Mouse (Mus musculus): Measurements from ENCODE around the gene Acsf3.

The Acsf3 gene

DNA sequence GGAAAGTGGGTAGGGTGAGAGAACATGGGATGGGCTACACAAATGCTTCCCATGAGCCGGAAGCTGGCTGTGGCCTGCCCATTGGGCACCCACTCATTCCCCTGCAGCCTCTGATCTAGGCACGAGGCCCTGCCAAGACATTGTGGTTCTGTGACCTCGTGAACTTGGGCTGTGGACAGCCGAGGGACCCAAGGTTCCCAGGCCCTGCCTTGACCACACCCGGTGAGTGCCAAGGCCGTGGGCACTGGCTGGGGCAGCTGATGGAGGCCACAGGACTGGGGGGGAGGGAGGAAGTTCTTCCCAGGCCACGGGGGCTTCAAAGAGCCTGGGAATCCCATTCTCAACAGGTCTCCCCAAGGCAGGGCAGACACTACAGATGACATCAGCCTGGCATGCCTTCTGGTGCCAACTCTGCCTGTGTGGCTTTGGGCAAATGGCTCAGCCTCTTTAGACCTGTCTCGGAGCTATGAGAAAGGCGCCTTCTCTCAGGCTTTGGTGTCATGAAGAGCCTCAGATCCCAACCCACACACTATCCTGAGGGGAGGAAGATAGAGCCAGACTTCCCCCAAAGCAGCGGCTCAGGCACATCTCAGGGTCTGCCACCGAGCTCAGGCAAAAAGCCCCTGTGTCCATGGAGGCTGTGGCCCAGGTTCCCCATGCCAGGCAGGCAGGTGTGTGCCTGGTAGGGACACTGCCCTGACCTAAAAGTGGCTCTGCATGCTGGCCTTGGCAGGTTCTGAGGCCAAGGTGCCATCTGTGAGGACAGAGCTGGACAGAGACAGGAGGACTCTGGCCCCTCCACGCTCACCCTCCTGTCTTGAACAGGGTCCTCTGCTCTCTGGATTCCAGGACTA is 76.6 kb downstream of the Acsf3 start:
- DNase-seq (ENCODE audit: low spot score in 2 of 2), result no peak

GRCm38 (mm10) chr8:122852546-122852905 is 77.2 kb downstream of the Acsf3 start:
- no peak for DNase-seq (ENCODE audit: low spot score in 2 of 2)

- no peak for DNase-seq (ENCODE audit: low spot score in 2 of 2)
Measured at GRCm38 (mm10) chr8:122853340-122853771, 78.1 kb downstream of the Acsf3 start.

GRCm38 (mm10) chr8:122854388-122854787 is 79.1 kb downstream of the Acsf3 start:
- DNase-seq (ENCODE audit: low spot score in 2 of 2), result no peak

- DNase-seq (ENCODE audit: low spot score in 2 of 2), result no peak
Measured at GRCm38 (mm10) chr8:122855123-122855522, 79.8 kb downstream of the Acsf3 start.

DNA sequence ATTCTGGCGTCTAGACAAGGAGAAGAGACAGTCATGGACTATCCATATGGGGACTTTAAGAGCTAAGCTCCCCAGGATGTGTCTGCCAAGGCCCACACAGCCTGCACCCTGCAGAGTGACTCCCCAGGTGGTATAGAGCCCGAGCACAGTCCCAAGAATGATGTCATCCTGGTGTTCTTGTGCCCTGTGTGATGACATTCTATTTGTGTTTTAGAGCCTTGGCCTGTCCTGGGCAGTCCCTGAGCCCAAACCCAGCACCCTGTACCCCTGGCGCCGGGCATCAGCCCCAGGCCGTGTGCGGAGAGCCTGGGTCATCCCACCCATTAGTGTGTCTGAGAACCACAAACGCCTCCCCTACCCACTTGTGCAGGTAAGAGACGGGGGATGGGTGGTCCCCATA is 81.0 kb downstream of the Acsf3 start:
- no peak for DNase-seq (ENCODE audit: low spot score in 2 of 2)

DNA sequence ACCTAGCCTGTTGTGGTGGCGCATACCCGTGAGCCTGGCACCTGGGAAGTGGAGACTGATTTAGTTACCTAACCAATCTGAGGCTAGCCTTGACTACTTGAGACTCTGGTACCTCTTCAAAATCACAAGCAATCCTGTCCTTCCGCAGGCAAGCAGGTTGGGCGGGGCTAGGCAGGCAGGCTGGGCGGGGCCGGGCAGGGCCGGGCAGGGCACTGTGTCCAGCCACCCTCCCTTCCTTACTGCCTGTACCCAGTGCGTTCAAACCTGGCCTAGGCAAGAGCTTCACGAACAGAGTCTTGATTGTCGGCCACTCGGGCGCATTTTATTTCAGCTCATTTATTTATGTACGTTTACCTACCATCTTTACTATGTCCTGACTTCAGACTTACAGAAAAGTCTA is 84.6 kb downstream of the Acsf3 start:
- DNase-seq (ENCODE audit: low spot score in 2 of 2), result no peak

- DNase-seq (ENCODE audit: low spot score in 2 of 2), result no peak
Measured at GRCm38 (mm10) chr8:122864719-122865129, 89.4 kb downstream of the Acsf3 start.

GRCm38 (mm10) chr8:122865441-122865840 is 90.2 kb downstream of the Acsf3 start:
- DNase-seq (ENCODE audit: low spot score in 2 of 2), result no peak

GRCm38 (mm10) chr8:122866231-122866630 is 90.9 kb downstream of the Acsf3 start:
- DNase-seq (ENCODE audit: low spot score in 2 of 2), result no peak

Measured in heart, adult 9 months (tissue).